Mouse (Mus musculus) bone marrow macrophage, adult 2 months (primary cell): ENCODE measurements at regions not wholly inside any gene's neighbourhood (a gene's known extent, or its start where the extent isn't known, plus 50 kb on each side); places are given as distances from the start of the nearest gene placed in this dataset.

Experiments
- CTCF ChIP-seq: IDR thresholded peaks from 2 replicates; pipeline ENCODE4 v1.5.1; 2012; ENCODE audit warnings: low read depth, mild to moderate bottlenecking, low read length, moderate library complexity
- POLR2A ChIP-seq: IDR thresholded peaks from 2 replicates; pipeline ENCODE4 v1.6.1; 2012; ENCODE audit warnings: mild to moderate bottlenecking, low read depth, low read length, borderline replicate concordance

DNA sequence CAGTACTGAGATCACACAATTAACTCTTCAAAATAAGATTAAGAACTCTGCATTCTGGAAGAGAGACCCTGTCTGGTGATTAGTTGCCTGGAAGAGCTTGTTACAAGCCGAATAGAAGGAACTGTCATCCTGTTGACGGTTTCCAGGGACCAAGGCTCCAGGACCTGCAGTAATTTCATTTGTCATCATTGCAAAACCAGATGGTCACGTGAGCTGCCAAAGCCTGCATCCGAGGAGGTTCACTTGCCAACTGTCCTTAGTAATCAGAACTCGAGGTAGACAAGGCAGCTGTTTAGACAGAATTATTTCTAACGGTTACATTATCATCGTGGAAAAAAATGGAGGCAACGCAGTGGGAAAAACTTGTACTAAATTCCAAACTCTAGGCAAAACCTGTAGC is 500.8 kb downstream of the Ccdc171 start:
- TF ChIP-seq CTCF (no peak), POLR2A (no peak)
